Mouse (Mus musculus): ENCODE measurements around the gene Ndufs4. TPM values are rescaled to one million over a fixed set of nuclear protein-coding genes. Genes with fewer than 3 reads are reported as not detected.

Gene Ndufs4
- polyA plus RNA-seq, 1 experiment from 2014 or later: 293 TPM

Other genes with a start within 250 kb of the Ndufs4 start
- gene Fst, start 70.7 kb upstream of the Ndufs4 start, polyA plus RNA-seq (2015; fragmentation: Nextera tagmentation; extraction: Ambion mirVana): 2.5 and 3.2 TPM in 2 replicates